Mouse (Mus musculus) forebrain, embryonic 13.5 days (tissue): Measurements from ENCODE around the gene Cdc5l. TPM values are rescaled to one million over a fixed set of nuclear protein-coding genes. Genes with fewer than 3 reads are reported as not detected.
"Not testable (repeated sequence)": the region's sequence is repeated elsewhere in the genome, so short reads cannot be mapped to it uniquely, and the experiment has no call there.

Source experiments
- ATAC-seq: fragments of 200-750 bp; cut with Nextera tagmentation; 2 replicates; pipeline ENCODE4 v1.8.0; 2017
- H3K27ac ChIP-seq: fragments of 300-500 bp; sonication (generic); 2 replicates; pipeline ENCODE4 v1.5.1; 2015; ENCODE audit warnings: inconsistent platforms, mild to moderate bottlenecking, moderate library complexity
- H3K27me3 ChIP-seq: fragments of 300-500 bp; sonication (generic); 2 replicates; pipeline ENCODE4 v1.6.1; 2015; ENCODE audit warnings: mild to moderate bottlenecking, inconsistent platforms
- H3K36me3 ChIP-seq: fragments of 300-500 bp; sonication (generic); 2 replicates; pipeline ENCODE4 v1.6.1; 2015; ENCODE audit warnings: mild to moderate bottlenecking, inconsistent platforms; ENCODE audit not compliant: poor library complexity, severe bottlenecking
- H3K4me1 ChIP-seq: fragments of 300-500 bp; sonication (generic); 2 replicates; pipeline ENCODE4 v1.6.1; 2015; ENCODE audit warnings: inconsistent platforms
- H3K4me2 ChIP-seq: fragments of 300-500 bp; sonication (generic); 2 replicates; pipeline ENCODE4 v1.6.1; 2015; ENCODE audit warnings: inconsistent platforms, mild to moderate bottlenecking, moderate library complexity
- H3K4me3 ChIP-seq: fragments of 300-500 bp; sonication (generic); 2 replicates; pipeline ENCODE4 v1.5.1; 2015; ENCODE audit warnings: mild to moderate bottlenecking, inconsistent platforms
- H3K9ac ChIP-seq: fragments of 300-500 bp; sonication (generic); 2 replicates; pipeline ENCODE4 v1.6.1; 2015; ENCODE audit warnings: mild to moderate bottlenecking, inconsistent platforms
- H3K9me3 ChIP-seq: fragments of 300-500 bp; sonication (generic); replicated peaks from 2 replicates; pipeline ENCODE4 v1.6.1; 2016; ENCODE audit warnings: inconsistent platforms
- WGBS: fragments of 180-500 bp; shearing (Covaris S2); methylation state at CpG from one replicate; pipeline ENCODE4 v1.1.7; 2015; 5-methylcytosine and 5-hydroxymethylcytosine counted together
- polyA plus RNA-seq: library from polyadenylated mRNA; unstranded; fragments of >200 nt; fragmentation: Nextera tagmentation; extraction: Ambion mirVana; gene quantifications from 2 replicates; pipeline ENCODE4 v1.2.1, GENCODE M21; 2015

The Cdc5l gene
- polyA plus RNA-seq, 1 experiment from 2014 or later, result 79.9 TPM

GRCm38 (mm10) chr17:45432706-45433398 lies 685 bp downstream of the Cdc5l start:
- WGBS, result 2% methylated on average over 61 of the region's 62 CpGs
- H3K36me3 ChIP-seq, result peaks cover 15% of the 10 kb centered on the region; the same call in 1 of the 2 replicates
- peak; percentile 84 for ATAC-seq
- H3K4me3 ChIP-seq, result peak overlapping the region; percentile 87
- no peaks in the 10 kb centered on the region for H3K27me3 ChIP-seq
- peak overlapping the region; percentile 92 for H3K4me2 ChIP-seq
- H3K9ac ChIP-seq, result peak overlapping the region; percentile 93
- peak overlapping the region; percentile 94 for H3K27ac ChIP-seq
- peaks cover 29% of the 10 kb centered on the region for H3K4me1 ChIP-seq
- H3K9me3 ChIP-seq, result no peaks in the 10 kb centered on the region

DNA sequence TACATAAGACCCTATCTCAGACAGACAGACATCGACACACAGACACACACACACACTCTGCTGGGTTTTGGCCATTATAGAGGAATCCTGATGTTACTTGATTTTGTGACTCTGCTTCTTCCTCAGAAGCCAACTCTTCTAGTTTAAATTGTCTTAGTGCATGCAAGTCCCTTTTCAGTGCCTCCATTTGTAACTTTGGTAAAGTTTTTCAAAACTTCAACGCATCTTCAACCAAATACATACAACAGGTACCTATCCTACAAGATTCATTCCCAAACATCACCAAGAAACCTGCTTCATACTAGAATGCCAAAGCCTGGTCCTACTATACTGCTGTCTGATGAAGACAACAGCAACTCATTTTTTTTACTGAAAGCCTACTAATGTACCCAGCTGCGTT lies 1.5 kb downstream of the Cdc5l start:
- ATAC-seq, result no peak
- WGBS, result 85% methylated on average over 3 of the region's 3 CpGs
- peaks cover 29% of the 10 kb centered on the region for H3K4me1 ChIP-seq
- peaks cover 19% of the 10 kb centered on the region for H3K36me3 ChIP-seq
- H3K4me3 ChIP-seq, result peak overlapping the region; percentile 87
- H3K27ac ChIP-seq, result no peak overlapping the region
- peak overlapping the region; percentile 93 for H3K9ac ChIP-seq
- no peaks in the 10 kb centered on the region for H3K9me3 ChIP-seq
- no peaks in the 10 kb centered on the region for H3K27me3 ChIP-seq
- H3K4me2 ChIP-seq, result peak overlapping the region; percentile 92

GRCm38 (mm10) chr17:45417387-45417786 lies 16.1 kb downstream of the Cdc5l start:
- H3K9ac ChIP-seq, result no peak overlapping the region
- H3K27ac ChIP-seq, result no peak overlapping the region
- H3K4me2 ChIP-seq, result no peak overlapping the region
- no peaks in the 10 kb centered on the region for H3K27me3 ChIP-seq
- no peaks in the 10 kb centered on the region for H3K4me1 ChIP-seq
- 82% methylated on average over 2 of the region's 2 CpGs for WGBS
- H3K4me3 ChIP-seq, result no peak overlapping the region
- ATAC-seq, result no peak
- H3K36me3 ChIP-seq, result peaks cover 75% of the 10 kb centered on the region
- H3K9me3 ChIP-seq, result no peaks in the 10 kb centered on the region

- H3K9ac ChIP-seq, ATAC-seq, H3K4me3 ChIP-seq, H3K4me2 ChIP-seq, H3K27ac ChIP-seq, H3K4me1 ChIP-seq, H3K9me3 ChIP-seq, H3K27me3 ChIP-seq: not testable (repeated sequence)
- peaks cover 90% of the 10 kb centered on the region for H3K36me3 ChIP-seq
- WGBS, result 97% methylated on average over 2 of the region's 2 CpGs
These were observed 21.9 kb downstream of the Cdc5l start for GRCm38 (mm10) chr17:45411617-45412016.

- peaks cover 89% of the 10 kb centered on the region for H3K36me3 ChIP-seq
- no peaks in the 10 kb centered on the region for H3K27me3 ChIP-seq
- ATAC-seq, result no peak
- no peaks in the 10 kb centered on the region for H3K9me3 ChIP-seq
- H3K4me1 ChIP-seq, result no peaks in the 10 kb centered on the region
- H3K27ac ChIP-seq, result no peak overlapping the region
- H3K9ac ChIP-seq, result no peak overlapping the region
- no peak overlapping the region for H3K4me2 ChIP-seq
- H3K4me3 ChIP-seq, result no peak overlapping the region
- 97% methylated on average over 2 of the region's 2 CpGs for WGBS
These were observed 24.8 kb downstream of the Cdc5l start for GRCm38 (mm10) chr17:45408719-45409118.

DNA sequence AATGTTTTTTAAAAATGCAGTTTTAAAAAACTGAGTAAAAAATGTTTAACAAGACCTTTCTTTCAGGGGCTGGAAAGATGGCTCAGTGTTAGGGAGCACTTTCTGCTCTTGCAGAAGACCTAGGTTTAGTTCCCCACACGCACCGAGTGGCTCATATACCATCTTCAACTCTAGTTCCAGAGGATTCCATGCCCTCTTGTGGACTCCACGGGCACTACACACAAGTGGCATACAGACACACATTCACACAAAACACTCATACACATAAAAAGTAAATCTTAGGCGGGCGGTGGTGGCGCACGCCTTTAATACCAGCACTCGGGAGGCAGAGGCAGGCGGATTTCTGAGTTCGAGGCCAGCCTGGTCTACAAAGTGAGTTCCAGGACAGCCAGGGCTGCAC lies 27.3 kb downstream of the Cdc5l start:
- H3K27ac ChIP-seq, result no peak overlapping the region
- H3K4me2 ChIP-seq, result no peak overlapping the region
- no peaks in the 10 kb centered on the region for H3K27me3 ChIP-seq
- H3K36me3 ChIP-seq, result peaks cover 81% of the 10 kb centered on the region
- no peaks in the 10 kb centered on the region for H3K4me1 ChIP-seq
- H3K9me3 ChIP-seq, result no peaks in the 10 kb centered on the region
- WGBS, result 96% methylated on average over 10 of the region's 10 CpGs
- ATAC-seq, result no peak
- H3K9ac ChIP-seq, result no peak overlapping the region
- H3K4me3 ChIP-seq, result no peak overlapping the region

GRCm38 (mm10) chr17:45403207-45403606 lies 30.3 kb downstream of the Cdc5l start:
- Histone ChIP-seq H3K9ac (no peak overlapping the region), H3K27ac (no peak overlapping the region), H3K36me3 (peaks cover 69% of the 10 kb centered on the region), H3K4me2 (no peak overlapping the region), H3K27me3 (no peaks in the 10 kb centered on the region), H3K9me3 (no peaks in the 10 kb centered on the region), H3K4me3 (no peak overlapping the region), H3K4me1 (no peaks in the 10 kb centered on the region)
- peak; percentile 51; the same call in 1 of the 2 replicates for ATAC-seq
- WGBS, result 21% methylated on average over 3 of the region's 3 CpGs

GRCm38 (mm10) chr17:45402601-45403000 lies 30.9 kb downstream of the Cdc5l start:
- H3K27me3 ChIP-seq, result no peaks in the 10 kb centered on the region
- H3K9me3 ChIP-seq, result no peaks in the 10 kb centered on the region
- peaks cover 70% of the 10 kb centered on the region for H3K36me3 ChIP-seq
- no peak overlapping the region for H3K4me3 ChIP-seq
- no peak overlapping the region for H3K27ac ChIP-seq
- H3K9ac ChIP-seq, result no peak overlapping the region
- no peak for ATAC-seq
- no peaks in the 10 kb centered on the region for H3K4me1 ChIP-seq
- 84% methylated on average over 3 of the region's 3 CpGs for WGBS
- H3K4me2 ChIP-seq, result no peak overlapping the region

DNA sequence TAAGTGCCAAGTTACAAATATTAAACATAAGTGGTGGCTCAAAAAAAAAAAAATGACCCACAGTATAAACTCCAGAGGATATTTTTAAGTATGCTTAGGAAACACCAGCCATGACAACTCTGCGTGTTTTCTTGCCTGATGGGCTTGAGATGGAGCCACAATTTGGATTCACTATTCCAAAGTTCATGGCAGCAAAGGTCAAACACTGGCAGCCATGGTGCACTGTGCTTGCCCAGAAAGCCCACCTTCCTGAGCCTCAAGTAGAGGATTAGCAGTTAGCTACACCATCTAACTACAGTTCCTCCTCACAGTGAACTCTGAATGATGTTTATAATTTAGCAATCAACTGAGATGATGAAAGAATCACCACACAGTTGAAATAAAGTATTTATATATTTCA lies 31.4 kb downstream of the Cdc5l start:
- H3K4me1 ChIP-seq, result no peaks in the 10 kb centered on the region
- ATAC-seq, result no peak
- H3K4me2 ChIP-seq, result no peak overlapping the region
- H3K9ac ChIP-seq, result no peak overlapping the region
- no peak overlapping the region for H3K4me3 ChIP-seq
- WGBS, result 95% methylated on average over 1 of the region's 1 CpGs
- peaks cover 69% of the 10 kb centered on the region for H3K36me3 ChIP-seq
- no peaks in the 10 kb centered on the region for H3K9me3 ChIP-seq
- H3K27ac ChIP-seq, result no peak overlapping the region
- H3K27me3 ChIP-seq, result no peaks in the 10 kb centered on the region

GRCm38 (mm10) chr17:45401126-45401905 lies 32.2 kb downstream of the Cdc5l start:
- no peaks in the 10 kb centered on the region for H3K27me3 ChIP-seq
- no peak for ATAC-seq
- H3K36me3 ChIP-seq, result peaks cover 62% of the 10 kb centered on the region
- 95% methylated on average over 5 of the region's 5 CpGs for WGBS
- no peak overlapping the region for H3K4me2 ChIP-seq
- no peak overlapping the region for H3K27ac ChIP-seq
- H3K9me3 ChIP-seq, result no peaks in the 10 kb centered on the region
- H3K4me3 ChIP-seq, result no peak overlapping the region
- no peaks in the 10 kb centered on the region for H3K4me1 ChIP-seq
- no peak overlapping the region for H3K9ac ChIP-seq

GRCm38 (mm10) chr17:45398021-45398420 lies 35.5 kb downstream of the Cdc5l start:
- Histone ChIP-seq H3K36me3 (peaks cover 46% of the 10 kb centered on the region), H3K27me3 (no peaks in the 10 kb centered on the region), H3K4me1 (no peaks in the 10 kb centered on the region), H3K9me3 (no peaks in the 10 kb centered on the region), H3K27ac (no peak overlapping the region), H3K4me2 (no peak overlapping the region), H3K9ac (no peak overlapping the region), H3K4me3 (no peak overlapping the region)
- WGBS, result 97% methylated on average over 2 of the region's 2 CpGs
- no peak for ATAC-seq

DNA sequence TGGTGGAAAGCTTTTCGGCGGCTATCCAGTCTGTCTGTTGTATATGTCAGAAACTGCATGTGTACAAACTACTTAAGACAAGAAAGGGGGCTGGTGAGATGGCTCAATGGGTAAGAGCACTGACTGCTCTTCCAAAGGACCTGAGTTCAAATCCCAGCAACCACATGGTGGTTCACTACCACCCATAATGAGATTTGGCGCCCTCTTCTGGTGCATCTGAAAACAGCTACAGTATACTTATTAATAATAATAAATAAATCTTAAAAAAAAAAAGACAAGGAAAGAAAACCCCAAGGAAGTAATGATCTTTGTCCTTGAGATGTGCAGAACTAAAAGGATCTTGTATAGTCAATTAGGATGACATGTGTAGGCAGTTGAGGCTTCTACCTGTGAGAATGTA lies 36.0 kb downstream of the Cdc5l start:
- no peaks in the 10 kb centered on the region for H3K9me3 ChIP-seq
- no peak overlapping the region for H3K27ac ChIP-seq
- no peak for ATAC-seq
- WGBS, result 75% methylated on average over 3 of the region's 3 CpGs
- H3K4me1 ChIP-seq, result no peaks in the 10 kb centered on the region
- H3K4me2 ChIP-seq, result no peak overlapping the region
- H3K36me3 ChIP-seq, result peaks cover 46% of the 10 kb centered on the region
- no peak overlapping the region for H3K9ac ChIP-seq
- H3K27me3 ChIP-seq, result no peaks in the 10 kb centered on the region
- H3K4me3 ChIP-seq, result no peak overlapping the region
